Mouse (Mus musculus) CD8-positive naive resting alpha-beta T cell, adult 2 months (primary cell): Measurements from ENCODE around the gene Angptl2.
A peak's percentile ranks its signal among the peaks of the same experiment; 100 is the strongest.

Source experiments
- DNase-seq, 2 experiments: peaks; one replicate each; pipeline ENCODE4 v3.0.0; 2022; ENCODE audit warnings: low read depth in 2 of 2, low spot score in 2 of 2

Angptl2 gene

GRCm38 (mm10) chr2:33215700-33216509 is at the start of gene Angptl2:
Angptl2 (plus strand) TSS chr2:33216069.
- DNase-seq = peak; percentile 26 to 37

DNA sequence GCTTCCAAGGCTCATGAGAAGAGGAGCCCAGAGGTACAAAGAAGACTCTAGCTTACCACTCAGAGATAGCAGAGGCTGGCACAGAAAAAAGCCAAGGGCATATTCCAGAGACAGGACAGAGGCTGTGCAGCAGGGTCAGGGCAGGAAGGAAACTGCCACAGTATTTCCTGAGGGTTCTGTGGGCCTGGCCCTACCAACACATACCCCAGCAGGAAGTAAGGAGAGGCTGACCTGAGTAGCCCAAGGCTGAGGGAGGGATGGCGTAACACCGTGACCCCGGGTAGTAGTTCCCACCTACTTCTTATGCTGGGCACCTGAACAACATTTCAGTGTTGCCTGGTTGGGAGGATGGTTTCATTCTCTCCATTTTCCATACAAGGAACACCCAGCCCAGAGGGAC is 48.8 kb upstream of the Angptl2 start:
- no peak for DNase-seq

GRCm38 (mm10) chr2:33169445-33169844 is 46.4 kb upstream of the Angptl2 start:
- no peak for DNase-seq

- no peak for DNase-seq
Observed at GRCm38 (mm10) chr2:33170777-33171565, 44.9 kb upstream of the Angptl2 start.

GRCm38 (mm10) chr2:33173126-33173525 is 42.7 kb upstream of the Angptl2 start:
- DNase-seq = no peak

DNA sequence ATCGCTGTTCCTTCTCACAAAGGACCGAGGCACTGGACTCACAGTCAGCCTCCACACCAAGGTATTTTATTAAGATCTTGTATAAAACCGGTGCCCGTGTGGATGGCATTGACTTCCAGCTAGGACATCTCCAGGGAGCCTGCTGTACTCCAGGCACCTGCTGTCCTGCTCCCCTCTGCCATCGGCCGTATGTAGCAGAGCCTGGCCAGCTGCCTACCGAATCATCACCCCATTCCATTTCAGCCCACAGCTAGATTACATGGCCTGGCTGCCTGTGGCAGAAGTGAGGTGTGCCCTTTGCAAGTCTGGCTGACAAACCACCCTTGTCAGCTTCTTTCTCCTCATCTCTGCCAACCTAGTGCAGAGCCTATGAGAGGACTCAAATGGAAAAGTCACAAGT is 42.2 kb upstream of the Angptl2 start:
- DNase-seq = no peak

DNA sequence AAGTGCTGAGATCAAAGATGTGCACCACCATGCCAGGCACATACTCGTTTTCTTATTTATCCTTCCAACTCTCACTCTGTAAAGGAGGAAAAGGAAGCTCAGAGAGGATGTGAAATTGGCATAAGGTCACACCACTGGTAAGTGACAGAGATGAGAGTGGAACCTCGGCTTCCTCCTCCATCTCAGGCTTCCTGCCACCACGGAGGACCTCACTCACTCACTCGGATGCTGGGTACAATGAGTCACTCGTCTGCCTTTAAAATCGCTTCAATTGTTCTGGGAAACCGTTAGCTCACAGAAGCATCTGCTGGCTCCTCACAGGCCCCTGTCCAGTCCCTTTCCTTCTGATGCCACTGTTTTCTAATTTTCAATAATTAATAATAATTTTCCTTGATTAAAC is 39.4 kb upstream of the Angptl2 start:
- DNase-seq = no peak

DNA sequence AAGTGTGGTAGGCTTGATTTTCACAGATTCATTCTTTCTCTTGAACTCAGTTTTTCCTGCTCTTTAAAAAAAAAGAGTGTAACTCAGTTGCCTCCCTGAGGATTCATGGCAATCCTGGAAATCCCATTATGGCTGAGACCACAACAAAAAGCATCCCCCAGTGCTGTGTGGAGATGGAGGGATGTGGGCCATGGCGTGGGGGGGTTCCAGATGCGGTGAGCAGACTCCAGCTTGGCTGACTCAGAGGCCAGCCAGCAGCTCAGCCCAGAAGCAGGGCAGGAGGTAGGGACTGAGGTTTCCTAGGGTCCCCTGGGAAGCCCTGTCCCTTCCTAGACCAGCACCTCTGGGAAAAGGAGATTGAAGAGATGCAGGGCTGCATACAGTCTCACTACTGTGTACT is 38.9 kb upstream of the Angptl2 start:
- no peak for DNase-seq

DNA sequence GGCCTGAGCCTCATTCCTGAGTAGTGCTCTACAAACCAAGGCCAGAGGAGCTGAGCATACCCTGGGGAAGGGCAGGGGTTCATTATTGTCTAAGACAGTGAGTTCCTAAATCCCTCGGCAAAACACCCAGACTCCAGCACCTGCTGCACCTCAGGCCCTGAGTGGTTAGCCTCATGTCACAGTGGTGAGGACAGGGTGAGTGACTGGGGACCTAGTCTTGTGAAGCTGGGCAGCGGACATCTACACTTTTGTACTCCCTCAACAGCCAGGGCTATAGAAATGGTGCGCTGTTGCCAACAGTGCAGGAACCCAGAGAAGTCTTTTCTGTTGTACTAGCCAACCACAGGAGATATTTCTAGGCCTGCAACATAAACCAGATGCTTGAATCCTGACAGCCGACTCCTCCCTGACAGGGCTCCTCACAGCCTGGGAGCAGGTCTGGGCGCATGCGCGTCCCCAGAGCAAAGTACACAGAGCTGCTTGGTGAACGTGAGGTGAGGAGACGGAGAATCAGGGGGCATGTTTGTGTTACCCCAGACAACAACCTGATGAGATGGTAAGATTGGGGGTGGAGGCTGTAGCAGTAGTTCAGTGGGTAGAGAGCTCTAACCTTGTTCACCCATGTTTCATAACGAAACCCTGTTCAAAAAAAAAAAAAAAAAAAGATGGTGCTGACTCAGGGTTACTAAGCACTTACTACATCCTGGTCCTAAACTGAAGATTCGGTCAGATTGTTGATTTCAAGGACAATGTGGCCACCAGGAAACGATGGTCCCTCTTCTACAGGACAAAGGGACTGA is 38.2 kb upstream of the Angptl2 start:
- no peak for DNase-seq

GRCm38 (mm10) chr2:33178243-33178932 is 37.5 kb upstream of the Angptl2 start:
- DNase-seq = no peak

DNA sequence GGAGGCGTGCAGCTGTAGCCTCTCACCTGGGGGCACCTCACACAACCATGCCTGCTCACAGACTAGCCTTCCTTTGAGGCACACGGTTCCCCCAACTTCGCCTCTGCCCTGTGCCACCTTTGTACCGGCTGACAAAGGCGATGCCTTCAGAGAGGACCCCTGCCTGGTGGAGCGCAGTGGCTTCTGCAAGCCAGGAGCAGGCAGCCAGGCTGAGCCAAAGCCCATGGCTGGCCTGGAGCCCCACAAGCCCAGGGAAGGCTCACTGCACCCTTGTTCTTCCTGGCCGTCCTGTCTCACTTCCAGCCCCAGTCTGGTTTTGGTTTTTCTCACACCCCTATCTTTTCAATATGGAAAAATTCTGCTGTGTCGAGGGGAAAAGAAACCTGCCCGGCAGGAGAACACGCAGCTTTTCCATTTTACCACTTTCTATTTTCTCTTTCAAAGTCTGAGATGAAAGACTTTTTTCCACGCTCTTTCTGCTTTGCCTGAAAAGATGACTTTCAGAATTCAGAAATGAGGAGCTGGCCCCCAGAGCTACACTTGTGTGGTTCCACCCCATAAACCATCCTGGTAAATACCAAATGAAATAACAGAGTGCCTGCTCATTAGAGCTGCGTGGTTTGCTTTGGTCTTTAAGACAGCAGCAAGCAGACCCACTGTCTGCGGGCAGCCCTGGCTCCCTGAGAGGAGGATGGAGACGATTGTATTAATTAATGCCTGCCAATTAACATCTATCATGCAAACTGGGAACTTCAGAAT is 36.5 kb upstream of the Angptl2 start:
- DNase-seq = no peak

DNA sequence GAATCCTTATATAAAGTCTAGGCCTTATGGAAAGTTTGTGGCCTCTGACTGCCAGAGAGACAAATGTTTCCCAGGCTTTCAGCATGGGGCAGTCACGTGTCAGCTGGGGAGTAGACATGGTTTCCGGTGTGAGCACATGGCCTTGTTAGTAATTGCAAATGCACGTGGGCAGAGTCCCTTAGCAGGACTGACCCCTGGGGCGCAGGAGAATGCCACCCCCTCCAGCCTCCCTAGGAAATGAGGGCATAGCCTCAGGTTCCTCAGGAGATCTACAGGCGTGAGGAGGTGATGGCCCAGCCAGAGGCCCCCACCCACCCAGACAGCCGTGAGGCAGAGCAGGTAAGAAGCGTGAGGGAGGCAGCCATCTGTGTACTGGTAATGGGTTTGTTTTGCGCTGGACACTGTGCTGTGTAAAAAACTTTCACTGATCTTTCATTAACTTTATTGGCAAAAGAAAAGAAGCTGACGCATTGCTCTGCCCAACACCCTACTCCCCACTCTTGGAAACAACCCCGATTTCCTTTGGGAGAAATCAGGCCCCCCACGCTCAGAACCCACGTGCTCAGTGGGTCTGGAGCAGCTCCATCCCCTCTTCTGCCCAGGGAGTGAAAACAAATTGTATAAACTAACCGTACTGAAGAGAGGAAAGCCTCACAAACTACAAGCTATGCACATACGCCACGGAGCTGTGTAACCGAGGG is 35.8 kb upstream of the Angptl2 start:
- DNase-seq = no peak

DNA sequence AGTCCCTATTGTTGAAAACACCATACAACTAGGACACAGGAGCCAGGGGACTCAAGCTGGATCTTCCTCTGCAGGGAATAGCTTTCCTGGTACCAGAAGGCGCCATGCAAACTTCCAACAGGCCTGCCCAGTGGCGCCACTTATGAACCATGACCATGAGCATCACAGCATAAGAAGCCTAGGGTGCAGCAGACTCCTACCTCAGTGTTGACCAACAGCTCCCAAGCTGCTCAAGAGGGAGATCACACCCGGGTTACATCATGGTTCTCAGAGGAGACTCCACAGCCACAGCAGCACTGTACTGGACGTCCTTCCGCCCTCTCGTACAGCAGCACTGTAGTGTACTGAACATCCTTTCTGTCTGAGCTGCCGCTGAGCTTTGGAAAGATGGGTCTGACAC is 32.5 kb upstream of the Angptl2 start:
- no peak for DNase-seq

- no peak for DNase-seq
Observed at GRCm38 (mm10) chr2:33184641-33185040, 31.2 kb upstream of the Angptl2 start.

GRCm38 (mm10) chr2:33185258-33185657 is 30.6 kb upstream of the Angptl2 start:
- DNase-seq = no peak

DNA sequence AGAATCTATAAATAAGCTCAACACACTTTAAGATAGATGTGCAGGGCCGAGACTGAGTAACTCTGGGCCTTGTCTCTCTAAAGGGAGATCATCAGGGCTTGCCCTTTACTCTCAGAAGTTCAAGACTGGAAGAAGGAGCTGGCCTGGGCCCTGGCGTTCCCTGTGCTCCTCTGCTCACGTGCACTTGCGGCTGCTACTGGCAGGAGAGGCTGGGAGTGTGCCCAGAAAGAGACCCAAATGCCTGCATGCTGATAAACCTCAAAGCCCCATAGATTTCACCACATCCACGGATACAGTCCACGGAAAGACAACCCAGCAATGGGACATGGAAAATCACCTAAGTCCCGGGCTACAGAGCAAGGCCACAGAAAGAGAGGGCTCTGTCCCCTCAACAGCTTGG is 29.4 kb upstream of the Angptl2 start:
- no peak for DNase-seq

GRCm38 (mm10) chr2:33187874-33188273 is 28.0 kb upstream of the Angptl2 start:
- no peak for DNase-seq

DNA sequence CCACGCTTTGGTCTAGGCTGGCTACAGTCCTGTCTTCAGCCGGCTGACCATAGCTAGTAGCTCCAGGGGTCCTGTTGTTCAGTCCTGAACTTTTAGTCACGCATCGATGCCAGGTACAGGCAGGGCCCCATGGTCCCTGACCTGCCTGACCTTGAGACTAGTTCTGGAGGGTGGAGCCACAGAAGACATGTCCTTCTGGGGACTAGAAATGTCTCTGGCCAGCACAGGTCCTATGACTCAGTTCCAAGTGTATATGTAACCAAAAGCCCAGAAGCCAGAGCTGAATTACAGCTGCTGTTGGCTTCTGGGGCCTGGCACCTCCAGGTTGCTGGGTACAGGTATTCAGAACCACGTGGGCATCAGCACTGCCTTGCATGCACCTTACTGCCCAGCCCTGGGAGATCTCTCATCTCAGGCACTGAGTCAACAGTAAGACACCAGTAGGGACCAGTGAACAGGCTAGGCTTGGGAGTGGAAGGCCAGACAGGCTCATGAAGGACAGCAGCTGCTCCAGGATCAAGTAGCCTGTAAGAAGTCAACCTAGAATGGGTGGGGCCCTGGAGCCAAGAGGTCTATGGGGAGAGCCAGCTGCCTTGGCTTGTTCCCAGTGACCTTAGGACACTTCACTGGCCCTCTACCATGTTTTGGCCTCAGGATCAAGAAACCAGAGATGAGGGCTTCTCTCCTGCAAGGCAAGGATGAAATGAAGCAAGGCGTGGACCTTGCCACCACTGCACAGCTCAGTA is 26.8 kb upstream of the Angptl2 start:
- no peak for DNase-seq

- DNase-seq = no peak
Observed at GRCm38 (mm10) chr2:33189976-33190375, 25.9 kb upstream of the Angptl2 start.
